Mouse (Mus musculus): ENCODE data around the gene Dock8. TPM values are rescaled to one million over a fixed set of nuclear protein-coding genes. Genes with fewer than 3 reads are reported as not detected.
A peak's percentile ranks its signal among the peaks of the same experiment; 100 is the strongest.

The Dock8 gene
- polyA plus RNA-seq, 1 experiment: 8.2 TPM

DNA sequence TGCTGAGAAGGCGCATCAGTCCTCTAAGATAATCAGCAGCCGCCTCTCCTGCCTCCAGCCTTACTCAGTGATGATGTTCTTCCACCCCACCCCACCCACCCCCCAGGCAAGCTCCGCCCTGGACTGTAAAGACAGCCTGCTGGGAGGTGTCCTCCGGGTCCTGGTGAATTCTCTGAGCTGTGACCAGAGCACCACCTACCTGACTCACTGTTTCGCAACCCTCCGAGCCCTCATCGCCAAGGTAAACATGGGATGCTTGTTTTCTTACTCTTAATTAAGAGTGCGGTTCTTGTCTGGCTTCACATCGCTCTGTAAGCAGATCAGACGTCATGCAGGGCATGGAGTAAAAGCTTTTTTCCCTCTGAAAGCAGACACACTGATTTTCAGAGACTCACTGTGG is 172.1 kb downstream of the Dock8 start:
- no peaks in the 10 kb centered on the region for H3K79me2 ChIP-seq (ENCODE audit: control insufficient read depth, insufficient read depth)
- no peak overlapping the region for H3ac ChIP-seq (ENCODE audit: control insufficient read depth, insufficient read length, low read depth)
- H3K79me3 ChIP-seq (ENCODE audit: low read depth): no peaks in the 10 kb centered on the region
- no peaks in the 10 kb centered on the region for H3K27me3 ChIP-seq (ENCODE audit: control insufficient read depth, insufficient read depth, insufficient read length)
- no peak overlapping the region for H3K4me3 ChIP-seq (ENCODE audit: insufficient read depth, poor library complexity, severe bottlenecking)
- TF ChIP-seq MYOG (IDR thresholded peaks at IDR 0.05; ENCODE audit: control insufficient read depth, extremely low read depth, insufficient read length): no peak
- TF ChIP-seq FOSL1 (IDR thresholded peaks at IDR 0.05; ENCODE audit: insufficient read depth, low read length, poor library complexity, severe bottlenecking): no peak
- peak; percentile 55 for TF ChIP-seq CEBPB (IDR thresholded peaks at IDR 0.05; ENCODE audit: low read depth)
- no peak for TF ChIP-seq MYOD1 (IDR thresholded peaks at IDR 0.05; ENCODE audit: control insufficient read depth, insufficient read length, low read depth)
- H3K36me3 ChIP-seq (ENCODE audit: control insufficient read depth, insufficient read depth): peaks cover 39% of the 10 kb centered on the region

DNA sequence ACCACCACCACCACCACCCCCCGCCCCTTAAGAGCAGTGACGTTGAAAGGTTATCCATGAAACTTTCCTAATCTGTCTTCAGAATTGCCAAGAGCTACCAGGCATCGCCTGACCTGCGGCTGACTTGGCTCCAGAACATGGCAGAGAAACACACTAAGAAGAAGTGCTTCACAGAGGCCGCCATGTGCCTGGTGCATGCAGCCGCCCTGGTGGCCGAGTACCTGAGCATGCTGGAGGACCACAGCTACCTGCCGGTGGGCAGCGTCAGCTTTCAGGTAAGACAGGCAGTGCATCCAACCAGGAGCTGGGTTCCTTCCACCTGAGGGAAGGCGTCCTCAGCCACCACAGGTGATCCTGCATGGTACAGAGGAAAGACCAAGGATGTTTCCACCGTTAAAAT is 177.4 kb downstream of the Dock8 start:
- TF ChIP-seq MAX (IDR thresholded peaks at IDR 0.05) (no peak), FOSL1 (IDR thresholded peaks at IDR 0.05; ENCODE audit: insufficient read depth, low read length, poor library complexity, severe bottlenecking) (no peak), MYOD1 (IDR thresholded peaks at IDR 0.05; ENCODE audit: control insufficient read depth, insufficient read length, low read depth) (no peak), MYOG (IDR thresholded peaks at IDR 0.05; ENCODE audit: control insufficient read depth, extremely low read depth, insufficient read length) (no peak), CTCF (IDR thresholded peaks at IDR 0.05; ENCODE audit: control insufficient read depth, insufficient read depth, insufficient read length) (no peak), USF1 (IDR thresholded peaks at IDR 0.05; ENCODE audit: low read depth) (no peak), CEBPB (IDR thresholded peaks at IDR 0.05; ENCODE audit: low read depth) (no peak)

DNA sequence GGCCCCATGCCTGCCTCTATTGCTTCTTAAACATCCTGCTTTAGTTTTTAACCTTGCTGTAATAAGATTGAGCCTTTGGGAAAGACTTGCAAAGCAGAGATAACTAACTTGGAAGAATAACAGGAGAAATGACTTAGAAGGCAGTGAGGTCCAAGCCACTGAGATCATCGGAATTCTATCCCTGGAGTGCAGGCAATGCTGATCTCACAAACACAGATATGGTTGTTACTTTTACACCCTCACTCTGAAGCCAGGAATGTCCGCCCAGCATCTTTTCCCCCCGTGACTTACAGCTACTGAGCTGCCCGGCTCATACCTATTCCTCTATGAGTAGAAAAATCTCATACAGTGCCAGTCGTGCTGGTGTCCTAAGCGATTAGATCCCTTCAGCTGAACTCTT is 180.7 kb downstream of the Dock8 start:
- Histone ChIP-seq H3ac (ENCODE audit: control insufficient read depth, insufficient read length, low read depth) (no peak overlapping the region), H3K4me3 (ENCODE audit: insufficient read depth, poor library complexity, severe bottlenecking) (no peak overlapping the region), H3K36me3 (ENCODE audit: control insufficient read depth, insufficient read depth) (peaks cover 35% of the 10 kb centered on the region), H3K27me3 (ENCODE audit: control insufficient read depth, insufficient read depth, insufficient read length) (no peaks in the 10 kb centered on the region), H3K79me2 (ENCODE audit: control insufficient read depth, insufficient read depth) (no peaks in the 10 kb centered on the region), H3K79me3 (ENCODE audit: low read depth) (no peaks in the 10 kb centered on the region)
- TF ChIP-seq FOSL1 (IDR thresholded peaks at IDR 0.05; ENCODE audit: insufficient read depth, low read length, poor library complexity, severe bottlenecking): no peak
- TF ChIP-seq MYOD1 (IDR thresholded peaks at IDR 0.05; ENCODE audit: control insufficient read depth, insufficient read length, low read depth): no peak
- TF ChIP-seq MAX (IDR thresholded peaks at IDR 0.05): no peak
- no peak for TF ChIP-seq CEBPB (IDR thresholded peaks at IDR 0.05; ENCODE audit: low read depth)
- no peak for TF ChIP-seq MYOG (IDR thresholded peaks at IDR 0.05; ENCODE audit: control insufficient read depth, extremely low read depth, insufficient read length)
- TF ChIP-seq USF1 (IDR thresholded peaks at IDR 0.05; ENCODE audit: low read depth): no peak

More for the DNA sequence above, 177.4 kb downstream of the Dock8 start:
- Histone ChIP-seq H3K79me3 (ENCODE audit: low read depth) (no peaks in the 10 kb centered on the region), H3ac (ENCODE audit: control insufficient read depth, insufficient read length, low read depth) (no peak overlapping the region), H3K4me3 (ENCODE audit: insufficient read depth, poor library complexity, severe bottlenecking) (no peak overlapping the region), H3K27me3 (ENCODE audit: control insufficient read depth, insufficient read depth, insufficient read length) (no peaks in the 10 kb centered on the region), H3K36me3 (ENCODE audit: control insufficient read depth, insufficient read depth) (peaks cover 33% of the 10 kb centered on the region), H3K79me2 (ENCODE audit: control insufficient read depth, insufficient read depth) (no peaks in the 10 kb centered on the region)

DNA sequence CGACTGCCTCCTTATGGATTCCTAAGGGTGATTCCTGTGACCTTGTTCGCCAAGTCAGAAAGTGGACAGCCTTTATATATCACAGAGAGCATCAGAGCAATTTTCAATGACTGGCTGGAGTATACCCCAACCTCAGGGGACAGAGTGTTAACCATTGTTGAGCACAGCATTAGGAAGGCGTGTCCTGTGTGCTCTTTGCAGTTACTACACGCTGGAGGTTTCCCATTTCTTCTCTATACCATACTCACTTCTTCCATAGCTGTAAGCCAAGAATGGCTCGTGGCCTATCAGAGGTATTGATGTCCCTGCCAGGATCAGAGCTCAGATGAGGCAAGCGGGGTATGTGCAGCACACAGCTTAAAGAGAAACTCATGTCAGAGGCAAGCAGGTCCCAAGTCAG is 181.2 kb downstream of the Dock8 start:
- H3K27me3 ChIP-seq (ENCODE audit: control insufficient read depth, insufficient read depth, insufficient read length): no peaks in the 10 kb centered on the region
- H3K4me3 ChIP-seq (ENCODE audit: insufficient read depth, poor library complexity, severe bottlenecking): no peak overlapping the region
- H3K36me3 ChIP-seq (ENCODE audit: control insufficient read depth, insufficient read depth): peaks cover 40% of the 10 kb centered on the region
- H3K79me3 ChIP-seq (ENCODE audit: low read depth): no peaks in the 10 kb centered on the region
- TF ChIP-seq USF1 (IDR thresholded peaks at IDR 0.05; ENCODE audit: low read depth) (no peak), CTCF (IDR thresholded peaks at IDR 0.05; ENCODE audit: control insufficient read depth, insufficient read depth, insufficient read length) (no peak), CEBPB (IDR thresholded peaks at IDR 0.05; ENCODE audit: low read depth) (no peak), MYOG (IDR thresholded peaks at IDR 0.05; ENCODE audit: control insufficient read depth, extremely low read depth, insufficient read length) (no peak), FOSL1 (IDR thresholded peaks at IDR 0.05; ENCODE audit: insufficient read depth, low read length, poor library complexity, severe bottlenecking) (no peak), MAX (IDR thresholded peaks at IDR 0.05) (no peak), MYOD1 (IDR thresholded peaks at IDR 0.05; ENCODE audit: control insufficient read depth, insufficient read length, low read depth) (no peak)
- no peak overlapping the region for H3ac ChIP-seq (ENCODE audit: control insufficient read depth, insufficient read length, low read depth)
- H3K79me2 ChIP-seq (ENCODE audit: control insufficient read depth, insufficient read depth): no peaks in the 10 kb centered on the region

DNA sequence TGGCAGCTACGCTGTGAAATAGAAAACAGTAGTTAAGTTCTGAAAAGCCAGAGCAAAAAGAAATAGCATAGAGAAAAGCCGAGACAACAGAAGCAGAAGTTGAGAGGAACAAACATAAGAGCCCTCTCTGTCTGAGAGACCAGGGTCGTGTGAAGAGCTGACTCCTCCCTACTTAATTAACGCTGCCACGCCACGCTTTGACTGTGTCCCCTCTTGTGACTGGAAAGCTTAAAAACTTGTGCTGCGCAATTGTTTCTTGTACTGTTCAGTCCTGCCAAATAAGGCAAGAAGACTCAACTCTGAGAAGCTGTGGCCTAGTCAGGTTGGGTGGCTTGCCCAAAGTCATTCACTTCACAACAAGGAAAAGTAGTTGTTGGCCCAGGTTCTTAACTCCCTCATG is 184.7 kb downstream of the Dock8 start:
- no peaks in the 10 kb centered on the region for H3K79me3 ChIP-seq (ENCODE audit: low read depth)
- no peak overlapping the region for H3ac ChIP-seq (ENCODE audit: control insufficient read depth, insufficient read length, low read depth)
- TF ChIP-seq MYOG (IDR thresholded peaks at IDR 0.05; ENCODE audit: control insufficient read depth, extremely low read depth, insufficient read length) (no peak), CEBPB (IDR thresholded peaks at IDR 0.05; ENCODE audit: low read depth) (no peak), CTCF (IDR thresholded peaks at IDR 0.05; ENCODE audit: control insufficient read depth, insufficient read depth, insufficient read length) (no peak), MYOD1 (IDR thresholded peaks at IDR 0.05; ENCODE audit: control insufficient read depth, insufficient read length, low read depth) (no peak), MAX (IDR thresholded peaks at IDR 0.05) (no peak), USF1 (IDR thresholded peaks at IDR 0.05; ENCODE audit: low read depth) (no peak), FOSL1 (IDR thresholded peaks at IDR 0.05; ENCODE audit: insufficient read depth, low read length, poor library complexity, severe bottlenecking) (no peak)
- peaks cover 51% of the 10 kb centered on the region for H3K36me3 ChIP-seq (ENCODE audit: control insufficient read depth, insufficient read depth)
- no peak overlapping the region for H3K4me3 ChIP-seq (ENCODE audit: insufficient read depth, poor library complexity, severe bottlenecking)
- no peaks in the 10 kb centered on the region for H3K79me2 ChIP-seq (ENCODE audit: control insufficient read depth, insufficient read depth)
- no peaks in the 10 kb centered on the region for H3K27me3 ChIP-seq (ENCODE audit: control insufficient read depth, insufficient read depth, insufficient read length)

DNA sequence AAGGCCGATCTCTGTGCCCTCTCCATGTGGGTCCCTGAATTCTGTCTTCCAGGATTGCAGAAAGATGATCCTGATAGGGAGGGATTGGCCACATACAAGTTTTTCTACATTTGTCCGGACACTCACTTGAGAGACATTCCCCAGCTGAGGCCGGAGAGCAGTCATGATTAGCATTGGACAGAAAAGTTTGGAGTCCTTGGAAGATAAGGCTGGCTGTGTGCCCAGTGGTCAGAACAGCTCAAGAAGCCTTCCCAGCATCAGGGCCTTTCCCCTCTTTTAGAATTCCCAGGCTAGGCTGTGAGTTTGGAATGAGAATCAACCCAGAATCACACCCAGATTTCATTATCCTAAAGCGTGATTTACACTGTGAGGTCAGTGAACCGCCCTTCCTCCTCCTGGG is 187.0 kb downstream of the Dock8 start:
- Histone ChIP-seq H3K4me3 (ENCODE audit: insufficient read depth, poor library complexity, severe bottlenecking) (no peak overlapping the region), H3K27me3 (ENCODE audit: control insufficient read depth, insufficient read depth, insufficient read length) (no peaks in the 10 kb centered on the region), H3ac (ENCODE audit: control insufficient read depth, insufficient read length, low read depth) (no peak overlapping the region), H3K36me3 (ENCODE audit: control insufficient read depth, insufficient read depth) (peaks cover 53% of the 10 kb centered on the region), H3K79me2 (ENCODE audit: control insufficient read depth, insufficient read depth) (no peaks in the 10 kb centered on the region), H3K79me3 (ENCODE audit: low read depth) (no peaks in the 10 kb centered on the region)
- no peak for TF ChIP-seq MYOD1 (IDR thresholded peaks at IDR 0.05; ENCODE audit: control insufficient read depth, insufficient read length, low read depth)
- no peak for TF ChIP-seq MAX (IDR thresholded peaks at IDR 0.05)
- no peak for TF ChIP-seq USF1 (IDR thresholded peaks at IDR 0.05; ENCODE audit: low read depth)
- no peak for TF ChIP-seq CEBPB (IDR thresholded peaks at IDR 0.05; ENCODE audit: low read depth)
- TF ChIP-seq CTCF (IDR thresholded peaks at IDR 0.05; ENCODE audit: control insufficient read depth, insufficient read depth, insufficient read length): no peak
- TF ChIP-seq MYOG (IDR thresholded peaks at IDR 0.05; ENCODE audit: control insufficient read depth, extremely low read depth, insufficient read length): no peak
- no peak for TF ChIP-seq FOSL1 (IDR thresholded peaks at IDR 0.05; ENCODE audit: insufficient read depth, low read length, poor library complexity, severe bottlenecking)
